Mouse (Mus musculus): ENCODE results near the gene Camta1. TPM values are rescaled to one million over a fixed set of nuclear protein-coding genes. Genes with fewer than 3 reads are reported as not detected.

Camta1 gene
- total RNA-seq, 2 experiments from 2014 or later: 91.0 to 104 TPM

DNA sequence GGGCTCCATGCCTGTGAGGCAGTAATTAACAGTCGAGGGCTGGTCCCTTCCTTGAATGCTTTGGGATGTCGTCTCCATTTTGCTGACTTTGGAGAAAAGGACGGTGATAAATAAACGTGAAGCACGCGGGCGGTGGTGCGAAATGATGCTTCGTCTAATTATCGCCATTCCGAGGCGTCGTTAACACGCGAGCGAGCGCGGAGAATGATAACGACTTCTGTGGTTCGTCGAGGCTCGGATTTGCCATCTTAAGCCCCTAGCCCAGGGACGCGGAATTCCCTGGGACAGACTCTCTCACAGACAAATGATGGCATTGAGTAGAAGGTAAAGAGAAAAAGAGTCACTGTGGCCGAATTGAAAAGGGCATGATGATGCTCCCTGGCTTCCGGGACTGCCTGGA is 485.4 kb downstream of the Camta1 start:
- no peak for DNase-seq

DNA sequence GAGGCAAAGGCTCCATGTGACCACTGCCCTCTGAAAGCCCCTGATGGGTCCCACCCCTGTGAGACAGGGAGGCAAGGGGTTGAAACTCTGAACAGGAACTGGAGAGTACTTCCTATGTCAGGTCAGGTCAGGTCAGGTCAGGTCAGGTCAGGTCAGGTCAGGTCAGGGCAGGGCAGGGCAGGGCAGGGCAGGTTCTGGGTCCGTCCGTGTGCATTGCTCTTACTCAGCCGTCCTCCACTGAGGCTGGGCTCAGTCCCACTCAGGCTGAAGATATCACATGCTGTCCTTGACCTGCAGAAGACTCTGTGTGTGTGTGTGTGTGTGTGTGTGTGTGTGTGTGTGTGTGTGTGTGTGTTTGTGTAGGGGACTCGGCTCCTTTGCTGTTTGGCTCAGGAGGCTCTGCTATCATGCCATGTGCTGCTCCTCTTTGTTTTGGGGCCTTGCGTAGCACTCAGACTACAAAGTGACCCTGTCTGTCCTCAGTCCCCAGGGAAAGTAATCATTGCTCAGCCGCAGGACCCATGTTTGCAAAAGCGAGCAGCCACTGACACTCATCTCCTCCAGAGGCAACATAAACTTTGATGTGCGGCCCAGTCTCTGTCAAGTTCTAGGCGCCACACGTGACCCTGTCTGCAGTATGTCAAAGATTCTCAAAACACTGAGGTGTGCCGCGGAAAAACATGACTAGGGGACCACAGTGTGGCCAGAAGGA is 488.7 kb downstream of the Camta1 start:
- DNase-seq: no peak

DNA sequence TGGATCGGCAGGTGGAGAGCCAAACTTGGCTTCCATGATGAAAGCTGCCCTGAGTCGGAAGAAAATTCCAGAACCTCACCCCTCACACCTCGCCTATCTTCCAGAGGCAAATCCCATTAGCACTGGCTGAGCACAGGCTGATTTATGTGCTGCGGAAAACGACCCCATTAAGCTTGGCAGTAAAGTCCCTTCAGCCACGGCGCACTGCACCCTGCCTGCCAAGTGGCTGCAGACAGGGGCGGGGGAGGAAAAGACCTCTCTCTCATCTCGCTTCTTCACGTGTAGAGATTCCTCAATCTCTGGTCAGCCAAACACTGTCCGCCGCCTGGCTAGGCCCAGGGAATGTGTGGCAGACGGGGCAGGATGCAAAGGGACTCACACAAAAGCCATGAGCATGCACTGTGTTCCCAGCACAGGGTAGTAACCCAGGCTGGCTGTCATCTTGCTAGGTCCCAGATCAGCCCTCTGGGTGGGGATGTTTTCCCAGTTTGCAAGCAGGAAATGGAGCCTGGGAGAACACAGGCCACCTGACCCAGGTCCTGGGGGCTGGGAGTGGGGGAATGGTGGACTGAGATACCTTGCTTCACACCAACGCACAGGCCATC is 494.6 kb downstream of the Camta1 start:
- no peak for DNase-seq

DNA sequence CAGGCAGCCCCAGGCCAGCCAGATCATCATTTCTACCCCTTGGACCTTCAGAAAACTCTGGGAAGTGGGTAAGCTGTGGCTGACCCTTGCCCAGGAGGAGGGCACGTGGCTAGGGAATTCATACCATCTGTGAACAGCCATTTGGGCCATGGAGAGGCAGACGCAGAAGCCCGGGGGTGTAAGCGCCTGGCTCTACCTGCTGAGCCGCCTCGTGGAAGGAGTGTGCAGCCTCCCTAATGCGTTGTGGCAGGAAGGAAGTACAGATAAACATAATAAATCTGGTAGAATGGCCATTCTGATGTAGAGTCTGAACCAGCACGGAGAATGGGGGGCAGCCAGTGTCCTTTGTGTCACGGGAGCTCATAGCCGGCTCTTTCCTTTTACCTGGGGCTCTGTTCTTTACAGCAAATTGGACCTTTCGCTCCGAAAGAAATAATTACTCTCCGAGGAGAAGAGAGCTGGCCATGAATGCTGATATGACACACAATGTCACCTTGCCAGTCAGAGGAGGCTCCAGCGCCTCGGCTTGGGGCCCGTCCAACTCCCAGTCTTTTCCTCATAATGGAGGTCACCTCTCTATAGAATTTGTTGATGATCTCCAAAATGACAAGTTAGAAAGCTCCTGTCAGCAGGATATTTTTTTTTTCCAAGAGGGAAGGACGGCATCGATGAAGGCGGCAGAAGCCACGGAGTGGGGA is 500.6 kb downstream of the Camta1 start:
- DNase-seq: no peak

DNA sequence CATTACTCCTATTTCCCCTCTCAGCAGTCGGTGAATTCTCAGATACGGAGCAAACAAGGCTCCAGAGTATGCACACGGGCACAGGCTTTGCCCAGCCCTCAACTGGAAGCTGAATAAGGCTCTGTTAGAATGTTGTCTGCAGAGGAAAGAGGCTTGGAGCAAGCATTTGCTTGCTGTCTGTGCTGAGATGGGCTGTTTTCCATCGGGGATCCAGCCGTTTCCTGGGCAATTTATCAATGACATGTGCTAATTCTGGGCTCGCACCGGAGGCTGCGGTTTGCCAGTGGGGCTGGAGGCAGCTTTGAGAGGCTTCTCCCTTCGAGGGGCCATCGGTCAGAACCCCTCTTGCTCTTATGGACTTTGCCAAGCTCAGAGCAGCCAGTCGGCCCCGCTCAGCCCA is 506.2 kb downstream of the Camta1 start:
- DNase-seq: no peak

GRCm38 (mm10) chr4:151352791-151353190 is 508.9 kb downstream of the Camta1 start:
- DNase-seq: no peak

- no peak for DNase-seq
Measured at GRCm38 (mm10) chr4:151352249-151352648, 509.4 kb downstream of the Camta1 start.

GRCm38 (mm10) chr4:151351757-151352156 is 509.9 kb downstream of the Camta1 start:
- DNase-seq: no peak

- DNase-seq: no peak
Measured at GRCm38 (mm10) chr4:151347620-151348019, 514.1 kb downstream of the Camta1 start.

GRCm38 (mm10) chr4:151346673-151347072 is 515.0 kb downstream of the Camta1 start:
- DNase-seq: no peak

DNA sequence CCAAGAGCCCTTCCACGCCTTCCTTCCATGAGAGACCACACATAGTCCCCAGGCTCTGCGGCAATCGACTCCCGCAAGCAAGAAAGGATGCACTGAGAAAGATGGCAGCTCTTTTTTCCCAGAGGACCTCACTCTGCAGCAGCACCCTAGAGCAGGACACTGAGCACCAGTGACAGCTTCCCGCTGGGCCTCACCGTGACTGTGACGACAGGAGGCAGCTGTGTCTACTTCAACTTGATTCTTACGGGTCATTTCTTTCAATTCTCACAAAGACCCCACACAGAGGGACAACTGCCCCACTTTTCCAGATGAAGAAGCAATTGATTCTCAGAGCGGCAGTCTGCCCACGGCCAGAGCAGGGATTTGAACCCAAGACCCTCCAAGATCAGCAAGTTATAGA is 516.9 kb downstream of the Camta1 start:
- DNase-seq: no peak

GRCm38 (mm10) chr4:151339421-151339820 is 522.3 kb downstream of the Camta1 start:
- DNase-seq: no peak

DNA sequence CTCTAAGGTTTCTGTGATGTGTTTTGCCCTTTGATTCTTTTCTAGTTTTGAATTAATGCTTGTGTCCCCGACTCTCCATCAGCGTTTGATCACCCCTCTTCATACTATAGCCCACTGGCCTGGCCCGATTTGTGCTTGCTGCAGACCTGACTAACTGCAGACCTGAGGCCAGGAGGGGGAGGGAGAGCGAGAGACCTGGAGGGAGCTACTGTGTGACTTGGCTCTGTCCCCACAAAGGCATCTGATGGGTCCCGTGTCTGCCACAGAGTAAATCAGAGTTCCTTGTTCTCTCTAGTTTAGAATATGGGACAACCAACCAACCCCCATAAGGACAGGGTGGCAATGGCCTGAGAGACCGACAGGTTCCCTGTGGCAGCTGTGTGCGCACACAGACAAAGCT is 522.7 kb downstream of the Camta1 start:
- DNase-seq: no peak

GRCm38 (mm10) chr4:151337543-151337942 is 524.1 kb downstream of the Camta1 start:
- DNase-seq: no peak

- DNase-seq: no peak
Measured at GRCm38 (mm10) chr4:151336413-151336812, 525.3 kb downstream of the Camta1 start.

- DNase-seq: no peak
Measured at GRCm38 (mm10) chr4:151334951-151335742, 526.5 kb downstream of the Camta1 start.

DNA sequence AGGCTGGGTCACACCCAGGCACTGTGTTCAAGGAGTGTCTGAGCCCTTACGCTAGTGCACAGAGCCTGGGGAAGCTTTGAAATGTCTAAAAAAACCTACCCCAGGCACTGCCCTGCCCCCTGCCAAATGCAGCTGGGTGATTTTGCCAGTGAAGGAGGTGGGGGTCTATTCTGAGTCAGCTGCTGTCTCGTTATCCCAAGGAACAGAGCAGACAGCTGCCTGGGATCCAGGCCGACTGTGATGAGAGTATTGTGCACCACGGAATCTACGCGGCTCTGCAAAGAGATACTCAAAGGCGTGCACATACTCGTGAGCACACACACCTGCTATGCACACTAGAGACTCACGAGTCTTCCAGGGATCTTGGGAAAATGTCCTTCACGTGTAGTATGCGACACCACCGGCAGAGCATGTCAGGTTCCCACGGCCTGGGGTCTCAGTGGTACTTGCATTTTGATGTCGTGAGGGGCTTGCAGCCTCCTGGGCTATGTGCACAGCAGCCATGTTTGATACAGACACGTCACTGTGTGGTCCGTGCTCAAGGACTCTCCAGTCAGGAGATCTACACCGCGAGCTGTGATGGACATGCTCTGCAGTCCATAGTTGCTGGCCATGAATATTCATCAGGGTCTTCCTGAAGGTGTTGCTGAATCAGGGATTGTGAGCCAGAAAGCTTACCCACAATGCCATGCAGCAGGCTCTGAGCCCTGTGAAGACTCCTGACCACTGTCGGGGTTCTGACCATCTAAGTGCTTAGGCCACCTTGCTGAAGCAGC is 529.4 kb downstream of the Camta1 start:
- no peak for DNase-seq

GRCm38 (mm10) chr4:151330983-151331382 is 530.7 kb downstream of the Camta1 start:
- DNase-seq: no peak

GRCm38 (mm10) chr4:151328071-151328470 is 533.6 kb downstream of the Camta1 start:
- no peak for DNase-seq

DNA sequence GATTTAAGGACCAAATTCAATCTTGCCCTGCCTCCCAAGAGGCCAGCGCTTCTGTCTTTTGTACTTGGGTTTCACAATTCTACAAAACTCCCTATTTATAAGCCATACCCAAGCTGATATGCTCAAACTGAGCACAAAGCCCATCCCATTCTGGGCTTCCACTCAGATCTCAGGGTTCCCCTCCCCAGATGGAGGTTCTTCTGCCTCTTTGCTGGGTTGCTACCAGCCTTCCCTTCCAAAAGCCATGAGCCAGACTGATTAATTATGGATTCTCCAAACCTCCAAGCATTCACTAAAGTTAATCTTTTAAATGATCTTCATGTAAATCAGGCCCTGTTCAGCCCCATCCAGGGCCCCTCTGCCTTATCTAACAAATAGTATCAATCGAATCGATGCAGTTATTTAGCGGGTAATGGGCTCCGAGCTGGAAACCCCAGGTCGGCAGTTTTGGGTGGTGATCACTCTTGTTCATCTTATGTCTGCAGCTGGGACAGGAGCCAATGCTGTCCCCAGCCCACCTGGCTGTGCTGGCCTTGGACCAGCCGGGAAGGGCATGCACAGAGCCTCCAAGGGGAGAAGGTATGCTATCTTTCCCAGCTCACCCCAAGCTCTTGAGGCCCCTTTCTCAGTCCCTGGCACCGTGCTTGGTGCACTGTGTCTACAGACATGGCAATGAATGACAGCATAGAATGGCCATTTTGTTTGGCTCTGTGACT is 534.5 kb downstream of the Camta1 start:
- no peak for DNase-seq

GRCm38 (mm10) chr4:151316428-151316827 is 545.2 kb downstream of the Camta1 start:
- no peak for DNase-seq

Data from gastrocnemius, postnatal 25 days (tissue).